Mouse (Mus musculus): ENCODE results near the gene Sap25.

Gene Sap25

DNA sequence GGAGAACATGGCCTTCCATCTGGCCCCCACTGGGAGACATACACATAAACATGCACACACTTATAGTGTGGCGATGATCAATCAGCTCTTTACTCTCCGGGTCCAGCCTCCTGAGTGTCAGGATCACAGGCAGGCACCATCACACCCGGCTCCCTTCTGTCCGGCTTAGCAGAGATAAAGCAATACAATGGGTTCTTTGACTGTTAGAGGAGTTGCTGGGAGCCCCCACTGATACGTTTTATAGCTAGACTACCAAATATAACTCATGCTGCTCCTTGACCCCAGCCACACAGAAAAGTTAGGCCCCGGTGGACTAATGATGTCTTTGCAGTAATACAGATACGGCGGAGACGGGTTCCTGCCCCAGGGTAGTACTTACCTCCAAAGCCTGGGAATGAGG is 21.9 kb downstream of the Sap25 start:
- DNase-seq (ENCODE audit: low spot score) = no peak

DNA sequence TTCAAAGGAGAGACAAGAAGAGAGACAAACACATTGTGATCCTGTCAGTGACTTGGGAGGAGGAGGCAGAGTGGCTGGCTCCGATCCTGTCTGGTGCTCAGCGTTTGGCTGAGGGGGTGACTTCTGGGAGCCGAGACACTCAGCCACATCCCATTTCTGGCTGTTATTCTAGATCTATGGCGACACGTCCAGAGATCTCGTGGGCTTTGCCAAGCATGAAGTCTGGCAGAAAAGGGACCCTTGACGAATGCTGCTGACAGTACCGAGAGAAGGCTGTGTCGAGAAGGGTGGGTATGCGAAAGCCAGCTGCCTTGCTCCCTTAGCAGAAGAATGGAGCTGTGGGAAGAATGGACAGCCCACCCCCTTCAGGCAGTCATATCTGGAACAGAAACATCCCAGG is 27.8 kb downstream of the Sap25 start:
- DNase-seq (ENCODE audit: low spot score) = no peak

DNA sequence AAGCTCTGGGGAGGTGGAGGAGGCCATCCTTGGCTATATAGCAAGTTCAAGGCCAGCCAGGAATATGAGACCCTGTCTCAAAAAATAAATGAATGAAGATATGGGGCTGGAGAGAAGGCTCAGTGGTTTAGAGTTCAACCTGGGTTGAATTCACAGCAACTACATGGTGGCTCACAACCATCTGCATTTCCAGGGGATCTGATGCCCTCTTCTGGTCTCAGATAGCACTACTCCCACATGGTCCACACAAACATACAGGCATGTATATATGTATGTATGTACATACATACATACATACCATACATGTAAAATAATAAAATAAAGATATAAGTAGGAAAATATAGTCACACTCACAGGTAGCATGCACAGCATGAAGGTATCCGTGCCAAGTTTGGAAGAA is 29.1 kb downstream of the Sap25 start:
- DNase-seq (ENCODE audit: low spot score) = no peak

DNA sequence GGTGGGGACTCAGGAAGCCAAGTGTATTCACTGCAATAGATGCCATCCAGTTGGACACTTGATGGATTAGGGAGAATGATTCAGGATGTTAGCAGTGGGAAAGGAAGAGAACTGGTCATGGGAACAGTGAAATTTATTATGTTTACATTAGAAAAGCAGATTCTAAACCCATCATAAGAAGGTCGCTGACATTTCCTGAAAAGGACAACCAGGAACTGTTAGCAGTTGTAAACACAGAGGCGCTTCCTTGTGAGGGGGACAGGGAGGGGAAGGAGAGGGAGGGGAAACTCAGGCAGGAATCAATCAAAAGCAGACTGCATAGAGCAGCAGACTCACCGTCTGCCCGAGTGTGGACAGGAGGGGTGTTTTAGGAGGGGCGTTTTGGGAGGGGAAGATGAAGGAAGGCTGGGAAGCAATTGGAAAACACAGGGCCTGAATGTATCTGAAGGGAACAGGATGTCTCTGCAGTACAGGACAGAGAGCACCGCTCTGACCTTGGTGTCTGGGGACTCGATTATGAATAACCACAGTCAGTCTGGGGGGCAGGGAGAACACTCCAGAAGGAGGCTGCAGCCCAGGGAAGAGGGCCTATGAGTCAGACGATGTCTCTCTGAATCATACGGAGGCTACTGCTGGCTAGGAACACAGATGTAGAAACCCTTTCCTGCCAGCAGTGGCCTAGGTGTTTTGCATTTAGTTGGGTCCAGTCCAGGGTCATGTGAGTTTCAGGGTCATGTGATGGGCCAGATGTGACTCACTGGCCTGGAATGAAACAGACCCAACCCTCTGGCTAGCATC is 30.5 kb downstream of the Sap25 start:
- no peak for DNase-seq (ENCODE audit: low spot score)

DNA sequence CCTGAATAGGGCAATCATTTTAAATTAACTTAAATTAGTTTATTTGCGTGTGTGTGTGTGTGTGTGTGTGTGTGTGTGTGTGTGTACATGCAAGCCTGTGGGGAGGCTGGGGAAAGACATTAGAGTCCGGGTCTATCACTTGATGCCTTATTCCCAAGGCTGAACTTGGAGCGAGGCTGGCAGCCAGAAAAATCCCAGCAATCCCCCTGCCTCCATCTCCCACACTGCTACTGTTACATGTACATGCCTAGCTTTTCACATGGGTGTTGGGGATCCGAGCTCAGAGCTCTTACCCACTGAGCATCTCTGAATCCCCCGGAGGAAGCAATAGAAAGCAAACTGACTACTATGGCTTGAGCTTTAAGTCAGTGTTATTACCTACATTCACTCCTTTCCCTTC is 31.2 kb downstream of the Sap25 start:
- DNase-seq (ENCODE audit: low spot score) = no peak

DNA sequence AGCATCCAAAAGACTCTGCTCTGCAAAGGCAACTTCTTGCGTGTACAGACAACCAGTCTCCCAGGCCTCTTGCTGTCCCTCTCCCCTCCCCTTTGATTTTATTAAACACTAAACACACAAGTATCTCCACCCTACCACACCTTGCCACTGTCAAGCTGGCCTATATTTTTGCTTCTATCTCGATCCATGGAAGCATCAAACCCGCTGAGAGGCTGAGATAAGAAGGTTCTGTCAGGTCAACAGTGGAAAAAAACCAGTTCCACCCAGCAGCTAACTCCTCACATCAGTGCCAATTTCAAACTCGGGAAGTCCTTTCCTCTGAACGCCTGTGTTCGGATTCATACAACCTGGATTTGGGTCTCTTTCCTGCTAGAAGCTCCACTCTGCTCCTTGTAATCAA is 31.9 kb downstream of the Sap25 start:
- no peak for DNase-seq (ENCODE audit: low spot score)

DNA sequence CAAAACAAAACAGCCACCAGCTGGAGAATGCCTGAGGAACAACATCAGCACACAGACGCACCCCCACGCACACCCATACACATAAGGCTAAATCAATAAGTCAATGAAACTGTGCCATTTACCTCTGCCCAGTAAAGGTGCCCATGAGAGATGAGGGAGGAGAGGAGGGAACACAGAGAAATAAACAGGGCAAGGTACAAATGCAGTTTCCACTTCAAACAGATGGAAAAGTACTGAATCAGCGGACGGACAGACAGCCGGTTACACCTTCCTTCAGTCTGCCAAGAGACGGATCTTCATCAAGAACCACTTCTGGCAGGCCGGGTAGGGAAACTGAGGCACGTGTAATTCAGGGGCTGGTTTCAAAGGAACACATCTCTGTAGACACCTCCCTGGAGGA is 33.7 kb downstream of the Sap25 start:
- no peak for DNase-seq (ENCODE audit: low spot score)

DNA sequence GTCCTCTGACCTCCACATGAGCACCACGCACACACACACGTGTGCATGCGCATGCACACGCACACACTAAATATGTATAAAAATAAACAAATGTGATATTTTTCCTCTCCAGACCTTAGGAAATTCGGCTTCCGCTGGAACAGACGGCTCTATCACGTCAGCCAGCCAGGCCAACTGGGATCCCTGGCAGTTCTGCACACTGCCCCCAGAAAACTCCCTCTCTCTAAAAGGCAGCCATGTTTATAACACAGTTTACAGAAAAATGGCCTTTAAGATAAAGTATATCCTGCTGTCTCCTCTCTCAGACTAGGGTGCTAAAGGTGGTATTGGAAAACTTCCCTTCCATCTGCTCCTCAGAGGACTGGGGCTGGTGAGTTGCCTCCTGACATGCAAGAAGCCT is 36.7 kb downstream of the Sap25 start:
- no peak for DNase-seq (ENCODE audit: low spot score)

DNA sequence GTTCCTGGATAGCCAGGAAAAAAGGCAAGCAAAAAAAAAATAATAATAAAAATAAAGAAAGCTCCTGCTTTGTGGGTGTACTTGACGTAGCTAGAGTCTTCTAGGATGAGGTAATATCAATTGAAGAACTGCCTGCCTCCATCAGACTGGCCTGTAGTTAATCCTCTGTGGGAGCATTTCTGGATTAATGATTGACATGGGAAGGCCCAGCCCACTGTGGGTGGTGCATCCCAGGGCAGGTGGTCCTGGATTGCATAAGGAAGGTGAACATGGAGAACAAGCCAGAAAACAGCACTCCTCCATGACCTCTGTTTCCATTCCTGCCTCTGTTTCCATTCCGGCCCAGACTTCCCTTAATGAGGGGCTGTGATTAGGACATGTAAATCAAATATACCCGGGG is 37.6 kb downstream of the Sap25 start:
- no peak for DNase-seq (ENCODE audit: low spot score)

DNA sequence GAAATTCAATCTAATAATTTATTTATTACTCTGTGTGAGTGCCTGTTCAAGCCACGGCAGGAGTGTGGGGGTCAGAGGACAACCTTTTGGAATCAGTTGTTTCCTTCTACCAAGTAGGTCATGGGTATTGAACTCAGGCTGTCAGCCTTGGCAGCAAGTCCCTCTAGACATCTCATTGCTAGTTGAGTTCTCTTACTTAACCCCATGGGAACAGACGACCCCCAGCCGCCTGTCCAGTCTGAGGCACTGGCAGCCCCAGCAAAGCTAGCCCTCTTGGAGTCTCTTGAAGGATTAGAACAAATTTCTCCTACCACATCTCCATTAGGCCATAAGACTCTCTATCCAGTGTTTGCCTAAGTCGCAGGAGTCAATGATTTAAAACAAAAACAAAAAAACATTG is 38.6 kb downstream of the Sap25 start:
- DNase-seq (ENCODE audit: low spot score) = no peak

DNA sequence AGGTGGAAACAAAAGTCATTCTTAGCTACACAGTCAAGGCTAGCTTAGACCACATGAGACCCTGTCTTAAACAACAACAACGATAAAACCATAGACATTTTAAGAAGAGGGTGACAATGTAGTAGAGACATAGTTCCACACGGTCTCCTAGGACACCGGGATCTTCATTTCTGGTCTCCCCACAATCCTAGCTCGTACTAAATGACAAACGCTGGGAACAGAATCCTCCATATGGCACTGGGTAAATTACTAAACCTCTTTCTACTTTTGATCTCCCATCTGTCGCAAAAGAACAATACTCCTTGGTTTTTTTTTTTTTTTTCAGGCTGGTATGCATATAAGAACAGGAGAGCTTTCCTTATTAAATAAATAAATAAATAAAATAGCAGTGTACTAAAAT is 41.4 kb downstream of the Sap25 start:
- no peak for DNase-seq (ENCODE audit: low spot score)

DNA sequence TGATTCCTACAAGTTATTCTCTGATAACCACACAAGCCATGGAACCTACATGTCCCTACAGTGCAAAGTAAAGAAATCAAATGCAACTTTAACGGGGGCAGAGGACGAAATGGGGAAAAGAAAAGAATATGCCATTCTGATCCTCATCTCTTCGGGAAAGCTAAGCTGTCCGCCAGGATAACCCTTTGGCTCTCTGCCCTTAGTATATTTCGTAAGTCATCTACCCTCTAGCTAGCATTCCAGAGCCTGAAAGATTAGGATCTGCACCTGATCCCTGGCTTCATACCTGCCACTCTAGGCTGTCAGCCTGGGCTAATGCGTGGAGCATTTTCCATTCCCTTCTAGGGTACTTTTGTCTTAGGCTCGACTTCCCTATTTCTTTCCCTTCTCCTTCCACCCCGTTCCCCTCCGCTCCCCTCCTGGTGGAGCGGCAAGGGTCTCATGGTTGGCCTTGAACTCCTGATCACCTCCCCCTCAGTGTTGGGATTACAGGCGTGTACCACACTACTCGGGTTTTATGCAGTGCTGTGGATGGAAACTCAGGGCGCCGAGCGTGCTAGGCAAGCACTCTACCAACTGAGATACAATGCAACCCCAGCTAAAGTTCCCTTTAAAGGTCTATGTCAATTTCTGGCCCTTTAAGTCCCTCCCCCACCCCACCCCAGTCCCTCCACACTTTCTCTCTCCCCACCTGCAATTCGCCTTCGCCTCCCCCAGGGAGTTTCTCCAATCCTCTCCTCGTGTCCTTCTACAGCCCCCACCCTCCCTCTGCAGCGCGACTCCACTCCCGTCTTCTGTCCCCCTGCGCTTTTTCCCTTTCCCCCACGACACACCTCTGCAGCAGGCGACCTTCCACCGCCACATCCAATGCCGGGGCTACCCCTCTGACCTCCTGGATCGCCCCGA is 42.5 kb downstream of the Sap25 start:
- no peak for DNase-seq (ENCODE audit: low spot score)

DNA sequence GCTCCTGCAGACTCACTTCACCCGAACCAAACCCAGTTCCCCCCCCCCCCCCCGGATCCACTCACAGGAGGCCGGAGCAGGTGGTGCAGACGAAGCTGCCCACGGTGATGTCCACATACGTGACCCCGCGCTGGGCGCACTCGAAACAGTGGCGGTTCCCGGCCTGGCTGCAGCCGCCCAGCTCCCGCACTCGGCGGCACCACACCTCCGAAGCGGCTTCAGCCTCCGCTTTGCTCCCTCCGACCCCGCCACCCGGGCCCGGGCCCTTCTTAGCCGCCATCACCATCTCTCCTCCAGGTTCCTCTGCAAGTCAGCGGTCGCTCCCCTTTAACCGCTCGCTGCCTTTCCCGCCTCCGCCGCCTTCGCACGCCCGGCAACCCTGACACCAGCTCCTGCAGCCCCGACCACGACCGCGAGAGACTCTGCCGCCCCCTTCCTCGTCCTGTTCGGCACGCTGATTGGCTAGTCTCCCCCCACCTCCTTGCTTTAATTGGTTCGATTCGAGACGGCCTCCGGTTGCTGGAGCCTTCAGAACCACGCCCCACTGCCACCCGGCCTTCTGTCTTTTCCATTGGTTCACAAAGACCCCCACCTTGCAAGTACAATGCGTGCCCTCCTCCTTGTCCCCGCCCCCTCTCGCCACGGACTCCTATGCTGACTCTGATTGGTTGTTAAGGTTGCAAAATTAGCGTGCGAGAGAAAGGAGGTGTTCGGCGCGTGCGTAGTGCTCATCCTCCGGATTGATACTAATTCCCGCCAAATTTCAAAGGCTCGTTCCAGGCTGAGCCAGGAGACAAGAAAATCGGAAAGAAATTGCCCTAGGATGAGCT is 43.4 kb downstream of the Sap25 start, which contains the start of gene Agfg2:
Gene Agfg2 (minus strand): TSS at position 433 of the 830 bp plus-strand sequence.
- peak; percentile 95 for DNase-seq (ENCODE audit: low spot score)

DNA sequence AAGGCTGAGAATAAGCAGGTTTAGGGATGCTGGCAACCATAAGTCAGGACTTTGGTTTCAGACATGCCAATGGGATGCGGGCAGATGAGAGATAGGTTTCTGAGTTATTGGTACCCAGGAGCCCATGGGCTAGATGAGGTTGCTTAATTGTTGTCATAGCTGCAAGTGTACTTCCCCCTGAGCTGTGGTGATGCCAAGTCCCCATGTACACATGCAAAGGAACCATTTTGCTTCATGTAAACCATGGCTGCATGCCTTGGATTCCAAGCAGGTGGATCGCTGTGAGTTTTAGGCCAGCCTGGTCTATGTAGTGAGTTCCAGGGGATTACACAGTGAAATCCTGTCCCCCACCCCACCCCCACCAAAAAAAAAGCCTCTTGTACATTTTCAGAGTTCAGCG is 44.5 kb downstream of the Sap25 start:
- no peak for DNase-seq (ENCODE audit: low spot score)

DNA sequence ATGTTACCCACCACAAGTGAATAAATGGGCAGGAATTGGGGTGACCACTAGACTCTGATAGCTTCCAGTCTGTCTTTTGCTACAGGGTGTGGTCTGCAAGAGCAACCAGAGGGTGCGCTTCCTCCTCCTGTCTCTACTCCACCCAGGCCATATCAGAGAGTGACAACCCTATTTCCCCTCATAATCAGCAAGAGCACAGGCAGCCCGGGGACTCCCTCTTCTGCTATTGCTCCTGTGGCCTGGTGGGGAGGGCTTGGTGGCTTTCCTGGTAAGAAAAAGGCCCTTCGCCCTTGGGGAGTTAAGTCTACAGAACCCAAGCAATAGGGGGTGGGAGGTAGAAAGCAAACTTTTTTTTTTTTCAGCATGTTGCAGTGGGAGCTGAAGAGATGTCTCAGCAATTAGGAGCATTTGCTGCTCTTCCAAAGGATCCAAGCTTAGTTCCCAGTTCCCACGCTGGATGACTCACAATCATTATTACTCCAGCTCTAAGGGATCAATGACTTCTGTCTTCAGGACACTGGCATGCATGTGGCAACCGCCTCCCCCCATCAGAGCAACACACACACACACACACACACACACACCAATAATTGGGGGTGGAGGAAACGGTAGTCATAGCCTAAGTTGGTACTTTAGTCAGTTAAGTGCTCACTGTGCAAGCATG is 45.1 kb downstream of the Sap25 start:
- DNase-seq (ENCODE audit: low spot score) = peak; percentile 64

DNA sequence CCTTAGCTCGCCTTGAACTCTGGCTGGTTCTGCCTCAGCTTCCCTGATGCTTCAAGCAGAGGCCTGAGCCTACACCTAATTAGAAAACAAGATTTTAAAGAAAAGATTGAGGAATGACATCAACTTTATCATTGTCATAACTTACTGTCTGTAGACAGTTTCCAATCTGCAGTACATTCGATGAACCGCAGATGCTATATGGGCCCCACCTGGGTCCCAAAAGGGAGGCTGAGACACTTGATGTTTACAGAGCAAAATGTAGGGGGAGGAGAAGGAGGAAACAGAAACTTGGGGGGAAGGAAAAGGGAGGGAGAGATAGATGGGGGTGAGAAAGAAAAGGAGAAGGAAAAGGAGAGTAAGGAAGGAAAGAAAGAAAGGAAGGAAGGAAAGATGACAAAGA is 48.8 kb downstream of the Sap25 start:
- no peak for DNase-seq (ENCODE audit: low spot score)

DNA sequence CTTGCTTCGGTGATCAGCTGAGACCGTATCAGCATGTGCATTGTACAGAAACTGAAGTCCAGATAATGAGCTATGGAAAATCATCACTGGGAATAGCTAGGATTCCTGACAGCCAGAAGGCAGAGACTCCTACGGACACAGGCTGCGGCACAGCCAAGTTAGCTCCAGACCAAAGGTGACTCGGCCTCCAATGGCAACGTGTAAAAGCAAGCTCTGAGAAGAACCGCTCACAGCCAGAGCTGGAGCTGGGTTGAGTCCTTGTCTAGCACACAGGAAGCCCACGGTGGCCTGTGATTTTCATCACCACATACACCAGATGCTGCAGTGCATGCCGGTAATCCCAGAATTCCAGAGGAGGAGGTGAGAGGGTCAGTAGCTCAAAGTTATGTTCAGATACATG is 49.4 kb downstream of the Sap25 start:
- no peak for DNase-seq (ENCODE audit: low spot score)

DNA sequence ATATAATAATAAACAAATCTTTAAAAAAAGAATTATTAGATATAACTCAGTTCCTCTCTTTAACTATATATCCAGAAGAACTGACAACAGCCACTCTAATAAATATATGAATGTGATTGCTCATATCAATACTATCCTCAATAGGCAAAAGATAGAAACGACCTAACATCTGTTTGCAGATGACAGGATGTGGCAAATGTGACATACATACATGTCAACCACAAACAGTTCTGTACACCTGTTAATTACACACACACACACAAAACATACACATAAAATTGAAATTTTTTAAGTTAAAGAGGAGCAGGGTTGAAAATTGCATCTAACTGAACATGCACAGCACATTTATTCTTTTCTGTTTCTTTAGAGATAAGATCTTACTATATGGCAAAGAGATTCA is 50.7 kb downstream of the Sap25 start:
- no peak for DNase-seq (ENCODE audit: low spot score)
